Mouse (Mus musculus) neural tube, embryonic 14.5 days (tissue): ENCODE results near the gene Sycn. TPM values are rescaled to one million over a fixed set of nuclear protein-coding genes. Genes with fewer than 3 reads are reported as not detected.
A peak's percentile ranks its signal among the peaks of the same experiment; 100 is the strongest.
"Not testable (repeated sequence)": the region's sequence is repeated elsewhere in the genome, so short reads cannot be mapped to it uniquely, and the experiment has no call there.

ENCODE experiments used
- ATAC-seq: fragments of 200-750 bp; cut with Nextera tagmentation; 2 replicates; pipeline ENCODE4 v1.8.0; 2017; ENCODE audit warnings: low read depth, mild to moderate bottlenecking, moderate TSS enrichment, moderate library complexity
- H3K27ac ChIP-seq: fragments of 300-500 bp; sonication (generic); 2 replicates; pipeline ENCODE4 v1.5.1; 2014; ENCODE audit warnings: low read depth, mild to moderate bottlenecking, control low read depth, low read length, moderate library complexity, mixed read lengths
- H3K27me3 ChIP-seq: fragments of 300-500 bp; sonication (generic); 2 replicates; pipeline ENCODE4 v1.6.1; 2014; ENCODE audit warnings: low read length; ENCODE audit not compliant: control insufficient read depth, insufficient read depth
- H3K36me3 ChIP-seq: fragments of 300-500 bp; sonication (generic); 2 replicates; pipeline ENCODE4 v1.6.1; 2014; ENCODE audit warnings: low read length, mixed read lengths; ENCODE audit not compliant: control insufficient read depth, insufficient read depth
- H3K4me1 ChIP-seq: fragments of 300-500 bp; sonication (generic); 2 replicates; pipeline ENCODE4 v1.6.1; 2014; ENCODE audit warnings: low read length; ENCODE audit not compliant: control insufficient read depth, insufficient read depth
- H3K4me2 ChIP-seq: fragments of 300-500 bp; sonication (generic); 2 replicates; pipeline ENCODE4 v1.6.1; 2014; ENCODE audit warnings: mild to moderate bottlenecking, low read depth, low read length, control low read depth
- H3K4me3 ChIP-seq: fragments of 300-500 bp; sonication (generic); 2 replicates; pipeline ENCODE4 v1.5.1; 2014; ENCODE audit warnings: low read depth, low read length, control low read depth, mixed read lengths
- H3K9ac ChIP-seq: fragments of 300-500 bp; sonication (generic); replicated peaks from 2 replicates; pipeline ENCODE4 v1.6.1; 2014; ENCODE audit warnings: low read depth, mild to moderate bottlenecking, control low read depth, low read length, mixed read lengths
- H3K9me3 ChIP-seq: fragments of 300-500 bp; sonication (generic); 2 replicates; pipeline ENCODE4 v1.6.1; 2016; ENCODE audit warnings: low read length; ENCODE audit not compliant: control insufficient read depth
- WGBS: fragments of 180-500 bp; shearing (Covaris S2); extraction: QIAGEN DNeasy Blood & Tissue Kit; methylation state at CpG from one replicate; pipeline ENCODE4 v1.1.7; 2014; 5-methylcytosine and 5-hydroxymethylcytosine counted together
- polyA plus RNA-seq: library from polyadenylated mRNA; unstranded; fragments of >200 nt; fragmentation: Nextera tagmentation; extraction: Ambion mirVana; gene quantifications from 2 replicates; pipeline ENCODE4 v1.2.1, GENCODE M21; 2014

The Sycn gene
- polyA plus RNA-seq, 1 experiment from 2014 or later, result not detected

DNA sequence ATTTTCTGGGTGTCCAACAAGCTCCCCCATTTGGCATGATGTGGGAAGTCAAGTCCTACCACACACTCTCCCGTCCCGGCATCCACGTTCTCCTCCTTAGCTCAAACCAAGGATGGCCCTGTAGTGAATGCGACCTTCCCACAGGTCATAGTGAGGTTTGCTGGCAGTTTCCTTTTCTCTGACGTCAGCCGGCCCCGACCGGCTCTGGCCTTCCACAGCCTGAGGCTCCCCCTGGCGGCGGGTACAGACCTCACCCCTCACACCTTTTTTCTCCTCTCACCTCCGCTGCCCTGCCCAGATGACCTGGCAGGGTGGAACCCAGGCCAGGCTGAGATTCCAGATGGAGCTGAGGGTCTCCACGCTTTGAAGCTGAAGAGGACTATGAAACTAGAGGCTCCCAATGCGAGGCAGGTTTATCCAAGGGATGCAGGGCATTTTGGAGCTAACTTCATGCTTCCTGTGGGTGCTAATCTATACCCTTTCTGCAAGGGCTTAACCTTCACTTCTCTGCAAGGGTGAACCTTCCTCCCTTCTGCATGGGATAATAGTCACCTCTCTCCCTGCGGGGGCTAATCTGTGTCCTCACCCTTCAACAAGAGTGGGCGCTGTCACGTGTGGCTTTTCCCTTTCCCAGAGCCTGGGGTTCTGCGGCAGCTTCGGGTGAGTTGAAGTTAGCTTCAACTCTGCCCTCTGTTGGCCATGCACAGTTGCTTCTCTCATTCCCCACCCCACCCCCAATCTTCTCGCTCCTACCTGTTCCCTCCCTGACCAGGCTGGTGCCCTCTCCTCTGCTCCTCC, 12.6 kb upstream of the Sycn start:
- H3K4me3 ChIP-seq, result no peak overlapping the region
- no peaks in the 10 kb centered on the region for H3K27me3 ChIP-seq
- H3K27ac ChIP-seq, result no peak overlapping the region
- H3K9ac ChIP-seq, result no peak overlapping the region
- no peak overlapping the region for H3K4me2 ChIP-seq
- no peaks in the 10 kb centered on the region for H3K4me1 ChIP-seq
- H3K9me3 ChIP-seq, result no peaks in the 10 kb centered on the region
- 8% methylated on average over 19 of the region's 19 CpGs for WGBS
- H3K36me3 ChIP-seq, result no peaks in the 10 kb centered on the region
- no peak for ATAC-seq

DNA sequence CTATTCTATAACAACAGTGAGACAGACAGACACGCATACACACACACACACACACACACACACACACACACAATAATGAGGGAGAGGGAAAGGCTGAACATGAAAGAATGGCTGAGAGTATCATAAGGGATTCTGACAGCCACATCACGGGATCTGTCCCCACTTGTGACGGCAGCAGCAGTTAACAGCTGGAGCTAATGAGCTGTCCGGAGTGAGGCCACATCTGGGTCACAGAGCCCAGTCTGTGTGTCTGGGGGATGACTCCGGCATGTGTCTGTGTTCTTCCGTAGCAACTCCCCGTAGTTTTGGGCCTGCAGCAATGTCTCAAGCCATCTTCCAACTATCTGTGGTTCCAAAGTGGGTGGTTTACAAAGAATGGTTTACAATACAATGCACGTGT, 8.7 kb upstream of the Sycn start:
- no peaks in the 10 kb centered on the region for H3K27me3 ChIP-seq
- H3K4me1 ChIP-seq, result no peaks in the 10 kb centered on the region
- WGBS, result 75% methylated on average over 8 of the region's 8 CpGs
- H3K4me2 ChIP-seq, result no peak overlapping the region
- H3K9me3 ChIP-seq, result no peaks in the 10 kb centered on the region
- no peak for ATAC-seq
- H3K36me3 ChIP-seq, result no peaks in the 10 kb centered on the region
- no peak overlapping the region for H3K9ac ChIP-seq
- no peak overlapping the region for H3K4me3 ChIP-seq
- H3K27ac ChIP-seq, result no peak overlapping the region

DNA sequence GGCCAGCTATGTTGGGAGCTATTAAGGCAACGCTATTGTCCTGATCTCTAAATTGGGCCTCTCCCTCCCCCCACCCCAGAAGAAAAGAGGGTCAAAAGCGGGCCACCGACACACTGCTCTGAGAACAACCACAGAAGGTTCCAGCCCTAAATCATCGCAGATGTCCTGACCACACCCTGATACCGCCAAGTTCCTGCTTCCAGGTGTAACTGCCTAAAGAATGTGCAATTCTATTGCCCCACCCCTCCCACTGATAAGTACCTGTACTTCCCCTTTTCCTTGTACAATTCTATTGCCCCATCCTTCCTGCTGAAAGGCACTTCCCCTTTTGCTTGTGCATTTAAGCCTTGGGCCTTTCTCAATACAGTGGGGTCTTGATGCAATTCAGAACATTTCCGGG, 1.8 kb upstream of the Sycn start:
- not testable (repeated sequence) for H3K4me3 ChIP-seq, H3K27ac ChIP-seq, H3K36me3 ChIP-seq, H3K4me1 ChIP-seq, H3K4me2 ChIP-seq, ATAC-seq, H3K9me3 ChIP-seq, H3K9ac ChIP-seq, H3K27me3 ChIP-seq
- 86% methylated on average over 6 of the region's 6 CpGs for WGBS

DNA sequence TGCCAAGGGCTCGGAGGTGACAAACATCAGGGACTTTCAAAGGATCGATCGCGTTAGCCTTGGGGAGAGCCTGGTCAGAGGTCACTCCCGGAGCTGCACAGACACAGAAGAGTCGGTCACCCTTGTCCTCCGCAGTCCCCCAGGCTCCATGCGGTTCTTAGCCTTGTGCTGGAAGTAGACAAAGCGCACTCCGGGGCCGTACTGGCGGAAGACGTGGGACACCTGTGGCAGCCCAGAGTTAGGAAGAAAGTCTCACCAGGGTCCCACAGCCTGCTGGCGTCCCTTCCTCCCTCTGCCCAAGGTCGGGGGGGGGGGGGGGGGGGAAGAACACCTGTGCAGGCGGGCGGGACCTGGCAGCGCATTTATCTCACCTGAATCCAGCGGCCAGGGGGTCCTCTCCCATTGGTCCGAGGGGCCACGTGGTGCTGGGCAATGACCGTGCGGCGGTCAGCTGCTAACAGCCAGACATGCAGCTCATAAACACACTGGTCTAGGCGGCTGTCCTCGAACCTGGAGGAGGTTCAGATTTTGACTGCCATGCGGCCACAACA, 3.4 kb downstream of the Sycn start:
- ATAC-seq, result peak; percentile 23; the same call in 1 of the 2 replicates
- no peaks in the 10 kb centered on the region for H3K9me3 ChIP-seq
- peaks cover 6% of the 10 kb centered on the region; the same call in 1 of the 2 replicates for H3K4me1 ChIP-seq
- no peak overlapping the region for H3K4me3 ChIP-seq
- WGBS, result 3% methylated on average over 22 of the region's 27 CpGs
- H3K27ac ChIP-seq, result no peak overlapping the region
- H3K4me2 ChIP-seq, result peak overlapping the region; percentile 25
- no peaks in the 10 kb centered on the region for H3K36me3 ChIP-seq
- peaks cover 11% of the 10 kb centered on the region for H3K27me3 ChIP-seq
- no peak overlapping the region for H3K9ac ChIP-seq

DNA sequence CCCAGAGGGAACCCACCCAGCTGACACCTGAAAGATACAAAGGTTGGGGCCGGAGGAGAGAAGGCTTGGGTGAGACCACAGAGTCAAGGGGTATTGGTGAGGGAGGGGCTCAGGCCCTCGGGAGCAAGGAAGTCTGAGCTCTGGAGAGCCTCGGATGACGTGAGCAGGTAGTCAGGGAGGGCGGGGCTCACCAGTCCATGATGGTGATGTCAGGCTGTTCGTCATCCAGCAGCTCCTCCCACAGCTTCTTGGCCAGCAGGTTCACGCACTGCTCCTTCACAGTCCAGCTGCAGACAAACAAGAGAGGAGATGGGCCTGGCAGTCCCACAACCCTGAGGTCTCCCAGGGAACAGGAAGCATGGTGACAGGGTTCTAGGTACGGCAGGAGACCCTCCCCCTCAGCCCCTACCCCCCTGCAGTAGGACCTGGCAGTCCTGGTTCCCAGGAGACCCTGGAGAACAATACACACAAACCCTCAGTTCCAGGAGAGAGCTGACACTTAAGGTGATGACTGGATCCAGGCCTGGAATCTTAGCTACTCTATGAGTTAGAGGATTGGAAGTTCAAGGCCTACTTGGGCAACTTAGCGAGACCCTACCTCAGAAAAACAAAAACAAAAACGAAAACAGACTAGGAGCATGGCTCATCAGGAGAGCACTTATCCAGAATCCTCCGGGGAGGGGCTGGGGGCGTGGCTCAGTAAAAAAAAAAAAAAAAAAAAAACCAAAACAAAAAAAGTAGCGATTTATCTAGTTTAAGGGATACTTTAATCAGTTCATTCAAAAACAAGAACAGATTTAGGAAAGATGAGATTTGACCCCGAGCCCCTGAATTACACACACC, 4.6 kb downstream of the Sycn start:
- H3K27ac ChIP-seq, result no peak overlapping the region
- peaks cover 6% of the 10 kb centered on the region; the same call in 1 of the 2 replicates for H3K4me1 ChIP-seq
- peak; percentile 49; the same call in 1 of the 2 replicates for ATAC-seq
- no peak overlapping the region for H3K9ac ChIP-seq
- H3K27me3 ChIP-seq, result peaks cover 11% of the 10 kb centered on the region
- 28% methylated on average over 13 of the region's 14 CpGs for WGBS
- no peaks in the 10 kb centered on the region for H3K36me3 ChIP-seq
- no peaks in the 10 kb centered on the region for H3K9me3 ChIP-seq
- no peak overlapping the region for H3K4me2 ChIP-seq
- no peak overlapping the region for H3K4me3 ChIP-seq

DNA sequence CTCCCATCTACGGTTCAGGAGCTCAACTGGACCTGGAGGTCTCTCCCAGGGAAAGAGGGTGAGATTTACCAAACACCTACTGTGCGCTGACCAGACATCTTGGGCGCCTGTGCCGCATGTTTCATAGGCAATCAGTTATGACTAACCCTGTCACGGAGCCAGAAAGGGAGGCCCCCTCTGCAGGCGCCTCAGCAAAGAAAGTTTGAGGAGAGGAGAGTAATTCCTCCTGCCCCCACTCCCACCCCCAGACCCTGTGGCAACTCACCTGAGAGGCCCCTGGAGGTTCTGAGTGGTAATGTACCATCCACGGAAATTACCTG, 5.2 kb downstream of the Sycn start:
- Histone ChIP-seq H3K27me3 (peaks cover 11% of the 10 kb centered on the region), H3K36me3 (no peaks in the 10 kb centered on the region), H3K9ac (no peak overlapping the region), H3K4me2 (no peak overlapping the region), H3K9me3 (no peaks in the 10 kb centered on the region), H3K4me1 (peaks cover 6% of the 10 kb centered on the region; the same call in 1 of the 2 replicates), H3K4me3 (no peak overlapping the region), H3K27ac (no peak overlapping the region)
- WGBS, result 52% methylated on average over 7 of the region's 7 CpGs
- ATAC-seq, result no peak

DNA sequence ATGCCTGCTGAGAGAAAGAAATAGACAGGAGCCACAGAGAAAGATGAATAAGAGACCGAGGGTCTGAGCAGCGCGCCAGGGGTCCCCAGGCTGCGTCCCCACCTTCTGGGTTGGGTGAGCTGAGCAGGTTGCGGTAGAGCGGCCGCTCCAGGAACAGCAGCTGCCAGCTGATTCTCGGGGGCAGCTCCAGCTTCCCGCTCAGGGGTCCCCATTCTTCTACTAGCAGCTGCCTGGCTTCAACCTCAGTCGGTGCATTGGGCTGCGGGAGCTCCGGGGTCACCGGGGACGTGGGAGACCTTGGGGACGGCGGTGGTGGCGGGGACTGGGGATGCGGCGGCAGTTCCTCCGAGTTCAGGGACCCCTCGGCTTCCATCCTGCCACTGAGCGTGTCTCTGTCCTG, 6.0 kb downstream of the Sycn start:
- Histone ChIP-seq H3K27me3 (peaks cover 11% of the 10 kb centered on the region), H3K9ac (peak overlapping the region; percentile 39; the same call in 1 of the 2 replicates), H3K4me2 (peak overlapping the region; percentile 47), H3K9me3 (no peaks in the 10 kb centered on the region), H3K4me3 (peak overlapping the region; percentile 22; the same call in 1 of the 2 replicates), H3K27ac (no peak overlapping the region), H3K36me3 (no peaks in the 10 kb centered on the region), H3K4me1 (peaks cover 6% of the 10 kb centered on the region; the same call in 1 of the 2 replicates)
- ATAC-seq, result no peak
- 1% methylated on average over 22 of the region's 22 CpGs for WGBS

DNA sequence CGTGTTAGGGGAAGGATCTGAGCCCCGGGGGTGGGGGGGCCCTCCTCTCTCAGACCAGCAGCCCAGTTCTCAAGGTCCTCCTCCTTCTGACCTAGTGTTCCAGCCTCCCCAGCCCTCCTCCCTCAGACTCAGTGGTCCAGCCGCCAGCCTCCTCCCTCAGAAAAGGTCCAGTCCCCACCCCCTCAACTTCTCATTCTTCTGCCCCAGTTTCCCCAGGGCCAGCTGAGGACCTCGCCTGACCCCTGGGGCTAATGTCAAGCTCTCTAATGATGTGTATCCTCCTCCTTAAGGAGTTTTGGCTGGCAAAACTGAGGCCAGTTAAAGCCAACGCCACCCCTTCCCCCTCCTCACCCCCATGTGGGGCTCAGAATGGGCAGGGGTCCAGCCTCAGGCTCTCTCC, 6.5 kb downstream of the Sycn start, which contains the start of gene Nccrp1:
Gene Nccrp1, minus strand, starts transcription at position 101 of the 400 bp plus-strand sequence.
- Histone ChIP-seq H3K27ac (no peak within 1 kb of the TSS), H3K4me2 (peak within 1 kb of the TSS; percentile 47), H3K4me1 (peaks cover 6% of the 10 kb centered on the region; the same call in 1 of the 2 replicates), H3K9me3 (no peaks in the 10 kb centered on the region), H3K9ac (peak within 1 kb of the TSS; percentile 39; the same call in 1 of the 2 replicates), H3K36me3 (no peaks in the 10 kb centered on the region), H3K4me3 (peak within 1 kb of the TSS; percentile 22; the same call in 1 of the 2 replicates), H3K27me3 (peaks cover 11% of the 10 kb centered on the region)
- no peak for ATAC-seq
- WGBS, result 7% methylated on average over 5 of the region's 5 CpGs
